Mouse (Mus musculus): ENCODE data around the gene Zkscan7. TPM values are rescaled to one million over a fixed set of nuclear protein-coding genes. Genes with fewer than 3 reads are reported as not detected.

Zkscan7 gene
- polyA plus RNA-seq, 1 experiment from 2014 or later = 3.9 TPM

DNA sequence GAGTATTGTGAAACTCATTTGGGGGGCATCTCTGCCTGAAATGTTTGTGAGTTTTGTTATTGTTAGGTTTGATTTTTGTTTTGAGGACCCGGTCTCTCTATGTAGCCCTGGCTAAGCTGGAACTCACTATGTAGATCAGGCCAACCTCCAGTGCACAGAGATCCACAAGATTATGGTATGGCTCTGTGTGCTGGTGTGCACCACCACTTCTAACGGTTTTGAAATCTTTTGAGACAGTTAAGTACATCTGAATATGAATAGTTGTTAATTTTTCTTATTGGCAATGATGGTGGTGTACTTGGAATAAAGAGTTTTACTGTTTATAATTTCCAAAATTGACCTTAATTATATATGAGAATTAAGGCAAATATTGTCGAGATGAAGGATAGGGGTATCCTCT, 37.0 kb downstream of the Zkscan7 start:
- Histone ChIP-seq H3K27ac (replicated peaks) (no peak overlapping the region; the same call in 1 of the 2 replicates), H3K4me2 (peak overlapping the region; percentile 65), H3K4me1 (replicated peaks) (peaks cover 6% of the 10 kb centered on the region), H3K9me3 (no peaks in the 10 kb centered on the region), H3K9ac (peak overlapping the region; percentile 98), H3K36me3 (peaks cover 27% of the 10 kb centered on the region), H3K4me3 (peak overlapping the region; percentile 85), H3K27me3 (peaks cover 24% of the 10 kb centered on the region)
- ATAC-seq (ENCODE audit: low read depth) = peak; percentile 74
- 23% methylated on average over 3 of the region's 3 CpGs for WGBS

DNA sequence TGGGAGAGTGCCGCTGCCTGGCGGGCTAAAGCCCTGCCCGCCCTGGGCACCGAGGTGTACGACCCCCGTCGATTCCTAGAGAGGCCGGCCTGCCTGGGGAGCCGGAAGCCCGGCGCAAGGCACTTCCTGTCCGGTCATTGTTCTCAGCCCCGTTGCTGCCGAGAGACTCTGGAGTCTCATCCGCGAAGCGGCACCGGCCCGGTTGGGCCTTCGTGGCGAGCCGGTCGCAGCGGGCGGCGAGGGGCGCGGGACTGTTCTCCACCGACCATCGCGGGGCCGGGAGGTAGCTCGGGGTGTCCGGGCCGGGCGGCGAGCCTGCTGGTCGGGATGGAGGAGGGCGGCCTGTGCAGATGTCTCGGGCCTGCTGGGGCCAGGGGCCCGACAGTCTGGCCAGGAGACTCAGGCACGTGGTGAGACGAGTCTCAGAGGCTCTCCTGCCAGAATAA, 37.5 kb downstream of the Zkscan7 start, which contains the start of gene Zfp105:
TSS of gene Zfp105 (plus strand) at position 137 of the 446 bp plus-strand sequence.
- under 1% methylated on average over 43 of the region's 43 CpGs for WGBS
- Histone ChIP-seq H3K27me3 (peaks cover 23% of the 10 kb centered on the region), H3K4me2 (peak within 1 kb of the TSS; percentile 65), H3K9ac (peak within 1 kb of the TSS; percentile 98), H3K4me1 (replicated peaks) (peaks cover 6% of the 10 kb centered on the region), H3K9me3 (no peaks in the 10 kb centered on the region), H3K4me3 (peak within 1 kb of the TSS; percentile 85), H3K27ac (replicated peaks) (peak within 1 kb of the TSS; percentile 92), H3K36me3 (peaks cover 32% of the 10 kb centered on the region)
- ATAC-seq (ENCODE audit: low read depth) = peak; percentile 98

DNA sequence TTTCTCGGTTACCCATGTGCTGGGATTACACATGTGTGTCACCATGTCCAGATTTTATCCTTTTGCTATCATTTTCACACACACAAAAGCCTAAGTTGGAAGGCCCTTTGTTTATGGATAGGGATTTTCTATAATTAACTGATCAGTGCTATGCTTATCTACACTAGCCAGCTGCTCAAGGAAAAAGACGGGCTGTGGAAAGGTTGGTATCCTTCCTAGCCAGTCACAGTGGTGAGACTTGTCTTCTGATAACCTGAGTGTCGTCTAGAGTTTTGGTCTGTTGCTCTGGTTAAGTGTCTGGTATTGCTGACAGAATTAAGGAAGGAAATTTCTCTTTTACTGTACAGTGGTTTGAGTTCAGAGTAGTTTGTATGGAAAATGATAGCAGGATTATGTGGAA, 43.4 kb downstream of the Zkscan7 start:
- no peaks in the 10 kb centered on the region for H3K27me3 ChIP-seq
- H3K36me3 ChIP-seq = peaks cover 86% of the 10 kb centered on the region
- H3K4me2 ChIP-seq = no peak overlapping the region
- H3K4me3 ChIP-seq = no peak overlapping the region
- no peak overlapping the region for H3K27ac ChIP-seq (replicated peaks)
- no peak overlapping the region for H3K9ac ChIP-seq
- H3K4me1 ChIP-seq (replicated peaks) = peaks cover under 1% of the 10 kb centered on the region
- 92% methylated on average over 3 of the region's 3 CpGs for WGBS
- ATAC-seq (ENCODE audit: low read depth) = no peak
- H3K9me3 ChIP-seq = 0 out of 2 replicates have a peak, but pooled peaks cover 4% of the 10 kb centered on the region

Other genes with a start within 250 kb of the Zkscan7 start
- gene Topaz1, start 138.3 kb upstream of the Zkscan7 start, polyA plus RNA-seq (2015; fragmentation: Nextera tagmentation; extraction: Ambion mirVana) = not detected in 2 replicates
- gene Tcaim, start 80.1 kb upstream of the Zkscan7 start, polyA plus RNA-seq (2015; fragmentation: Nextera tagmentation; extraction: Ambion mirVana) = 9.5 and 10.0 TPM in 2 replicates
- gene Gm35549, start 41.6 kb upstream of the Zkscan7 start, polyA plus RNA-seq (2015; fragmentation: Nextera tagmentation; extraction: Ambion mirVana) = not detected in 2 replicates
- 82.6 and 102 TPM in 2 replicates for gene Zfp445, start 19.7 kb upstream of the Zkscan7 start, polyA plus RNA-seq (2015; fragmentation: Nextera tagmentation; extraction: Ambion mirVana)
- gene Zfp105, start 37.4 kb downstream of the Zkscan7 start, polyA plus RNA-seq (2015; fragmentation: Nextera tagmentation; extraction: Ambion mirVana) = 22.5 and 24.1 TPM in 2 replicates
- 32.1 and 33.9 TPM in 2 replicates for gene 1110059G10Rik, start 65.3 kb downstream of the Zkscan7 start, polyA plus RNA-seq (2015; fragmentation: Nextera tagmentation; extraction: Ambion mirVana)
- gene Kif15, start 65.4 kb downstream of the Zkscan7 start, polyA plus RNA-seq (2015; fragmentation: Nextera tagmentation; extraction: Ambion mirVana) = 11.4 and 15.9 TPM in 2 replicates
- 22.9 and 27.7 TPM in 2 replicates for gene Tmem42, start 135.6 kb downstream of the Zkscan7 start, polyA plus RNA-seq (2015; fragmentation: Nextera tagmentation; extraction: Ambion mirVana)
- gene Tgm4, start 149.0 kb downstream of the Zkscan7 start, polyA plus RNA-seq (2015; fragmentation: Nextera tagmentation; extraction: Ambion mirVana) = 0.49 and 0.72 TPM in 2 replicates
- 74.5 and 78.1 TPM in 2 replicates for gene Zdhhc3, start 227.5 kb downstream of the Zkscan7 start, polyA plus RNA-seq (2015; fragmentation: Nextera tagmentation; extraction: Ambion mirVana)
- 69.4 and 81.3 TPM in 2 replicates for gene Exosc7, start 227.5 kb downstream of the Zkscan7 start, polyA plus RNA-seq (2015; fragmentation: Nextera tagmentation; extraction: Ambion mirVana)

All from neural tube, embryonic 13.5 days (tissue).